Mouse (Mus musculus) thymus, adult 2 months (tissue): ENCODE data around the gene Hnrnpul2.

Experiments used
- CTCF ChIP-seq: fragments of 200-500 bp; IDR thresholded peaks from 2 replicates; pipeline ENCODE4 v1.5.1; 2012; ENCODE audit warnings: mild to moderate bottlenecking, control low read depth, low read length, moderate library complexity, borderline replicate concordance; ENCODE audit not compliant: control insufficient read depth, poor library complexity, insufficient read depth; ENCODE audit errors: extremely low read depth
- POLR2A ChIP-seq: fragments of 200-500 bp; IDR thresholded peaks from 2 replicates; pipeline ENCODE4 v1.6.1; 2012; ENCODE audit warnings: mild to moderate bottlenecking, low read length, control low read depth, moderate library complexity; ENCODE audit not compliant: control insufficient read depth, poor library complexity, insufficient read depth; ENCODE audit errors: extremely low read depth

DNA sequence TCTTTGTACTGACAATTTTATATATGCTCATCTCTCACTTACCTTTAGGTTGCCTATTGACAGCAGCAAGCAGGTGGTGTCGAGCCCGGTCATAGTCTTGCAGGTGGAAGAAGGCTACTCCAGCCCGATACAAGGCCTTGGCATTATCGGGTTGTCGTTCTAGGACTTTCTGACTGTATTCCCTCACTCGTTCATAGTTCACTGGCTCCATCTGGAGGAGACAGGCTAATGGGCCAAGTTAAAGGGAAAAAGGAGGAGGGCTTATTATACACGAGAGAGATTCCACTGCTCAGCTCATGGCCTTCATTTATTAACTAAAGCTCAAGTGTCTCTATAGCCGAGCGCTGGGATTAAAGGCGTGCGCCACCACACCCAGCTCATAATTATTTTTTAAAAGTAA, 4.0 kb upstream of the Hnrnpul2 start:
- TF ChIP-seq CTCF (no peak), POLR2A (no peak)
